Mouse (Mus musculus) embryonic facial prominence, embryonic 15.5 days (tissue): ENCODE measurements around the gene Cdhr1. TPM values are rescaled to one million over a fixed set of nuclear protein-coding genes. Genes with fewer than 3 reads are reported as not detected.

Experiments used
- ATAC-seq: fragments of 200-750 bp; cut with Nextera tagmentation; 2 replicates; pipeline ENCODE4 v1.8.0; 2017; ENCODE audit warnings: low read depth, moderate TSS enrichment; ENCODE audit not compliant: insufficient number of reproducible peaks, low FRiP score, low TSS enrichment
- H3K27ac ChIP-seq: fragments of 300-500 bp; sonication (generic); replicated peaks from 2 replicates; pipeline ENCODE4 v1.5.1; 2015; ENCODE audit warnings: mild to moderate bottlenecking, inconsistent platforms
- H3K27me3 ChIP-seq: fragments of 300-500 bp; sonication (generic); 2 replicates; pipeline ENCODE4 v1.6.1; 2015; ENCODE audit warnings: inconsistent platforms
- H3K36me3 ChIP-seq: fragments of 300-500 bp; sonication (generic); 2 replicates; pipeline ENCODE4 v1.6.1; 2015; ENCODE audit warnings: mild to moderate bottlenecking, inconsistent platforms
- H3K4me1 ChIP-seq: fragments of 300-500 bp; sonication (generic); 2 replicates; pipeline ENCODE4 v1.6.1; 2015; ENCODE audit warnings: inconsistent platforms
- H3K4me2 ChIP-seq: fragments of 300-500 bp; sonication (generic); replicated peaks from 2 replicates; pipeline ENCODE4 v1.6.1; 2015; ENCODE audit warnings: mild to moderate bottlenecking, inconsistent platforms
- H3K4me3 ChIP-seq: fragments of 300-500 bp; sonication (generic); replicated peaks from 2 replicates; pipeline ENCODE4 v1.5.1; 2015; ENCODE audit warnings: mild to moderate bottlenecking, inconsistent platforms
- H3K9ac ChIP-seq: fragments of 300-500 bp; sonication (generic); 2 replicates; pipeline ENCODE4 v1.6.1; 2015; ENCODE audit warnings: inconsistent platforms
- H3K9me3 ChIP-seq: fragments of 300-500 bp; sonication (generic); replicated peaks from 2 replicates; pipeline ENCODE4 v1.6.1; 2016; ENCODE audit warnings: inconsistent platforms
- WGBS: fragments of 180-500 bp; shearing (Covaris S2); methylation state at CpG from one replicate; pipeline ENCODE4 v1.1.7; 2015; 5-methylcytosine and 5-hydroxymethylcytosine counted together
- polyA plus RNA-seq: library from polyadenylated mRNA; unstranded; fragments of >200 nt; fragmentation: Nextera tagmentation; extraction: Ambion mirVana; gene quantifications from 2 replicates; pipeline ENCODE4 v1.2.1, GENCODE M21; 2015

Gene Cdhr1
- polyA plus RNA-seq, 1 experiment from 2014 or later = 3.0 TPM

GRCm38 (mm10) chr14:37068516-37068915 lies 29.6 kb downstream of the Cdhr1 start:
- Histone ChIP-seq H3K9me3 (no peaks in the 10 kb centered on the region), H3K36me3 (no peaks in the 10 kb centered on the region), H3K4me1 (no peaks in the 10 kb centered on the region), H3K27me3 (no peaks in the 10 kb centered on the region), H3K27ac (no peak overlapping the region), H3K9ac (no peak overlapping the region), H3K4me3 (no peak overlapping the region), H3K4me2 (no peak overlapping the region)
- no peak for ATAC-seq
- WGBS = 14% methylated on average over 9 of the region's 9 CpGs

GRCm38 (mm10) chr14:37067629-37068028 lies 30.5 kb downstream of the Cdhr1 start, which contains the start of gene Lrit2:
Gene Lrit2, plus strand, starts transcription at chr14:37067929.
- Histone ChIP-seq H3K27me3 (no peaks in the 10 kb centered on the region), H3K4me1 (no peaks in the 10 kb centered on the region), H3K27ac (no peak within 1 kb of the TSS), H3K4me3 (no peak within 1 kb of the TSS), H3K9ac (no peak within 1 kb of the TSS), H3K4me2 (no peak within 1 kb of the TSS), H3K36me3 (no peaks in the 10 kb centered on the region), H3K9me3 (no peaks in the 10 kb centered on the region)
- no peak for ATAC-seq
- WGBS = 71% methylated on average over 5 of the region's 5 CpGs

- ATAC-seq = no peak
- no peaks in the 10 kb centered on the region for H3K4me1 ChIP-seq
- no peaks in the 10 kb centered on the region for H3K9me3 ChIP-seq
- no peaks in the 10 kb centered on the region for H3K36me3 ChIP-seq
- no peak overlapping the region for H3K4me2 ChIP-seq
- H3K27ac ChIP-seq = no peak overlapping the region
- WGBS = 54% methylated on average over 2 of the region's 2 CpGs
- H3K27me3 ChIP-seq = no peaks in the 10 kb centered on the region
- no peak overlapping the region for H3K4me3 ChIP-seq
- no peak overlapping the region for H3K9ac ChIP-seq
Measured at GRCm38 (mm10) chr14:37066636-37067035, 31.5 kb downstream of the Cdhr1 start.

GRCm38 (mm10) chr14:37064849-37065248 lies 33.3 kb downstream of the Cdhr1 start:
- Histone ChIP-seq H3K9me3 (no peaks in the 10 kb centered on the region), H3K4me3 (no peak overlapping the region), H3K27me3 (no peaks in the 10 kb centered on the region), H3K4me2 (no peak overlapping the region), H3K4me1 (no peaks in the 10 kb centered on the region), H3K9ac (no peak overlapping the region), H3K36me3 (no peaks in the 10 kb centered on the region), H3K27ac (no peak overlapping the region)
- WGBS = 67% methylated on average over 2 of the region's 2 CpGs
- no peak for ATAC-seq

- WGBS = 52% methylated on average over 1 of the region's 1 CpGs
- no peaks in the 10 kb centered on the region for H3K9me3 ChIP-seq
Measured at GRCm38 (mm10) chr14:37048914-37049410, 49.2 kb downstream of the Cdhr1 start, which contains the start of gene Rgr. Gene Rgr, minus strand, starts transcription at chr14:37048964.

GRCm38 (mm10) chr14:37034432-37034831 lies 63.7 kb downstream of the Cdhr1 start:
- Histone ChIP-seq H3K4me3 (no peak overlapping the region), H3K9ac (no peak overlapping the region), H3K27ac (no peak overlapping the region), H3K4me1 (no peaks in the 10 kb centered on the region), H3K9me3 (no peaks in the 10 kb centered on the region), H3K4me2 (no peak overlapping the region), H3K36me3 (no peaks in the 10 kb centered on the region), H3K27me3 (no peaks in the 10 kb centered on the region)
- 39% methylated on average over 5 of the region's 5 CpGs for WGBS
- no peak for ATAC-seq

More at GRCm38 (mm10) chr14:37048914-37049410, 49.2 kb downstream of the Cdhr1 start, which contains the start of gene Rgr:
- H3K4me2 ChIP-seq = no peak within 1 kb of the TSS
- H3K27ac ChIP-seq = no peak within 1 kb of the TSS
- ATAC-seq = peak; percentile 11; the same call in 1 of the 2 replicates
- no peaks in the 10 kb centered on the region for H3K4me1 ChIP-seq
- no peak within 1 kb of the TSS for H3K9ac ChIP-seq
- no peaks in the 10 kb centered on the region for H3K27me3 ChIP-seq
- H3K36me3 ChIP-seq = no peaks in the 10 kb centered on the region
- no peak within 1 kb of the TSS for H3K4me3 ChIP-seq

GRCm38 (mm10) chr14:37033241-37033640 lies 64.9 kb downstream of the Cdhr1 start:
- H3K27ac ChIP-seq = no peak overlapping the region
- no peaks in the 10 kb centered on the region for H3K4me1 ChIP-seq
- H3K4me3 ChIP-seq = no peak overlapping the region
- ATAC-seq = no peak
- no peak overlapping the region for H3K4me2 ChIP-seq
- H3K9ac ChIP-seq = no peak overlapping the region
- no peaks in the 10 kb centered on the region for H3K27me3 ChIP-seq
- H3K36me3 ChIP-seq = no peaks in the 10 kb centered on the region
- WGBS = 15% methylated on average over 7 of the region's 7 CpGs
- H3K9me3 ChIP-seq = no peaks in the 10 kb centered on the region

- Histone ChIP-seq H3K9me3 (no peaks in the 10 kb centered on the region), H3K4me1 (no peaks in the 10 kb centered on the region), H3K4me3 (no peak overlapping the region), H3K36me3 (no peaks in the 10 kb centered on the region), H3K4me2 (no peak overlapping the region), H3K27ac (no peak overlapping the region), H3K9ac (no peak overlapping the region), H3K27me3 (no peaks in the 10 kb centered on the region)
- 65% methylated on average over 11 of the region's 11 CpGs for WGBS
- ATAC-seq = peak; percentile 57; the same call in 1 of the 2 replicates
Measured at GRCm38 (mm10) chr14:37032481-37033104, 65.6 kb downstream of the Cdhr1 start.

GRCm38 (mm10) chr14:37028555-37028954 lies 69.6 kb downstream of the Cdhr1 start:
- WGBS = 85% methylated on average over 3 of the region's 3 CpGs
- no peak overlapping the region for H3K4me2 ChIP-seq
- H3K4me3 ChIP-seq = no peak overlapping the region
- no peak overlapping the region for H3K27ac ChIP-seq
- no peaks in the 10 kb centered on the region for H3K27me3 ChIP-seq
- H3K4me1 ChIP-seq = no peaks in the 10 kb centered on the region
- ATAC-seq = no peak
- H3K9me3 ChIP-seq = no peaks in the 10 kb centered on the region
- no peak overlapping the region for H3K9ac ChIP-seq
- no peaks in the 10 kb centered on the region for H3K36me3 ChIP-seq

GRCm38 (mm10) chr14:37027951-37028350 lies 70.2 kb downstream of the Cdhr1 start:
- H3K4me2 ChIP-seq = no peak overlapping the region
- no peaks in the 10 kb centered on the region for H3K27me3 ChIP-seq
- no peak overlapping the region for H3K27ac ChIP-seq
- no peaks in the 10 kb centered on the region for H3K4me1 ChIP-seq
- no peak for ATAC-seq
- 92% methylated on average over 3 of the region's 3 CpGs for WGBS
- no peak overlapping the region for H3K9ac ChIP-seq
- no peaks in the 10 kb centered on the region for H3K36me3 ChIP-seq
- H3K4me3 ChIP-seq = no peak overlapping the region
- no peaks in the 10 kb centered on the region for H3K9me3 ChIP-seq
